Mouse (Mus musculus): ENCODE results near the gene Fbln7.

Gene Fbln7

DNA sequence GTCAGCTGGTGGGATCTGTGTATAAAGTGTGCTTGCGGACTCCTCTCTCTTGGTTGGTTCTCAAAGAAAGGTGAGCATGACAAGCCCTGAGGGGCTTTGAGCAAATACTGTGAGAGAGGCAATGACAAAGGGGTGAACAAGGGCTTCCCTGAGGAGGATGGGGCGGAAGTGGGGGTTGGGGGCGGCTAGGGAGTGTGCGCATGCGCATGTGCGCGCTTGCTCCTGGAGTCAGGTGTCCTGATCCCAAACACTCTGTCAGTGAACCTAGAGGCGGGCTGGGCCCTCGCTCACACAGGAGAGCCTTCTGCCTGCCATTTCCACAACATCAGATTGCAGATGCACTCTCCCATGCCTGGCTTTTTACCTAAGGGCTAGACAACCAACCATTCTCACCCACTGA lies 9.5 kb downstream of the Fbln7 start:
- DNase-seq (ENCODE audit: low spot score in 2 of 2) = no peak

DNA sequence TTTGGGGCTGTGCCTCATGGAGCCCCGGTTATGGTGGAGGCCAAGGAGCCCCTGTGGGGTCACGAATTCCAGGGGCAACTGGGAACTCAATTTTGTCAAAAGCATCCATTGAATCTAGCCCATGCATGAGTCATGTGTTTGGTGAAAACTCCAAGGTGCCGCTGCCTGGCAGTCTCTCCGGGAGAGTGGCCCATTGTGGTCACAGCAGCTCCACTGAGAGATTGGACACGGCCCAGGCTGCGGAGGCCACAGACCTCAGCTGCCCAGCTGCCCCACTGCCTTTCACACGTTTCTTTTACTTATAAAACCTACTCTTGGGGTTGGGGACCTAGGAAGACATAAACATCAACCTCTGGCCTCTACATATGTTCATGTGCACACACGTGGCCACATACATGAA lies 12.7 kb downstream of the Fbln7 start:
- no peak for DNase-seq (ENCODE audit: low spot score in 2 of 2)

DNA sequence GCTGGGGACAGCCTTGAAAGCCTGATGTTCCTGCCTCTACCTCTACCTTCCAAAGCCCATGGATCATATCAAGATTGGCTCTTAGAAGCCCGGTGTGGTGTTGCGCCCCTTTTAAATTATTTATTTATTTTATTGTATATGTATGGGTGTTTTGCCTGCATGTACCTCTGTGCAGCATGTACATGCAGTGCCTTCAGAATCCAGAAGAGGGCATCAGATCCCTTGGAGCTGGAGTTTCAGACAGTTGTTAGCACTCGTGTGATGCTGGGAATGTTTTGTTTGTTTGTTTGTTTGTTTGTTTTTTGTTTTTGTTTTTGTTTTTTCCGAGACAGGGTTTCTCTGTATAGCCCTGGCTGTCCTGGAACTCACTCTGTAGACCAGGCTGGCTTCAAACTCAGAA lies 18.5 kb downstream of the Fbln7 start:
- no peak for DNase-seq (ENCODE audit: low spot score in 2 of 2)

DNA sequence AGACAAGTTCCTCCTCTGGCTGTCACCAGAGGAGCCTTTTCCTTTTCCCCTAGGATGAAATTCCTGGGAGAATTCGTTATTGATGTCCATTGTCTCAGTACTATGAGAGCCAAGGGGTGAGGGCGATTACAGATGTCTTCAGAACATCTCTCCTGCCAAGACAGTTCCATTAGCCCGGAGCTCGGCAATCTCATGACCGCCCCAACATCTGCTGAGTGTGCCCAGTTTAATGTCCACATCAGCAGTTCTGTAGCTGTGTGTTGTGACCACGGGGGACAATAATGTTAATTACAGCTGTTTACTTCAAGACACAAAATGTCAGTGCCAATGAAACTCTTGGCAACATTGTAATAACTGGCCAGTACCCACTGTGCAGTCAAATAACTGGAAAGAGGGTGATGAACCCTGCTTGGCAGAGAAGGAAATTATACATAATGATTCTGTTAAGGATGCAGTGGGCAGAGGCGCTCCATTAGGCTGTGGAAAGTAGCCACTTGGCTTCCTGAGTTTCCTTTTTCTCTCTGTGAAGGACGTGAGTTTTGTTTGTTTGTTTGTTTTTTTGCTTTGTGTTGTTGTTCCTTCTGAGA lies 22.5 kb downstream of the Fbln7 start:
- DNase-seq (ENCODE audit: low spot score in 2 of 2) = no peak

DNA sequence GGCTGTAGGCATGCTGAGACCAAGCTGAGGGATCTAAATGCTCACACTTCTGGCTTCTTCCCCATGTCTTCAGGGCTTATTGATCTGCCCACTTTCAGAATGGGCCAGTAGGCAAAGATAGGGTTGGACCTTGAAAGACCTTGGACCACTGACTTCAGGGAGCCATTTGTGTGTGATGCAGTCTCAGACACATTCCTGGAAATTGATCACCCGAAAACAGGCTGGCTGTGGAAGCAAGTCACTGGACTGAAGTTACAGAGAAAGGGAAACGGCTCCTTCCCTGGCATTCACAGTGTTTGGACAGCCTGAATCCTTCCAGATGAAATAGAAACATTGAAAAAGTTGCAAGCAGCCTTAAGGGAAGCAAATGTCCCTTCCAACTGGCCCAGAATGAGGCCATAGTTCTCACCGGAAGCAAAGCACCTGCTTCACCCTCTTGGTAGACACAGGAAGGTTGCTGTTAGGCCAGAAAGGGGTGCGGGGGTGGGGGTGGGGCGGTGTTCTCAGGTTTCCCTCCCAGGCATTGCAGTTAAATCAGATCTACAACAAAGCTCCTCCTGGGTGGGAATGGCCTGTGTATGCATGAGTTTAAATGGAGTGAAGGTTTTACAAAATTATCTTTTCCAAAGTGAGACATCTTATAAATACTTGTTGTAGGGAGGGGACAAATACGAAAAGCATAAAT lies 25.2 kb downstream of the Fbln7 start:
- DNase-seq (ENCODE audit: low spot score in 2 of 2) = no peak

DNA sequence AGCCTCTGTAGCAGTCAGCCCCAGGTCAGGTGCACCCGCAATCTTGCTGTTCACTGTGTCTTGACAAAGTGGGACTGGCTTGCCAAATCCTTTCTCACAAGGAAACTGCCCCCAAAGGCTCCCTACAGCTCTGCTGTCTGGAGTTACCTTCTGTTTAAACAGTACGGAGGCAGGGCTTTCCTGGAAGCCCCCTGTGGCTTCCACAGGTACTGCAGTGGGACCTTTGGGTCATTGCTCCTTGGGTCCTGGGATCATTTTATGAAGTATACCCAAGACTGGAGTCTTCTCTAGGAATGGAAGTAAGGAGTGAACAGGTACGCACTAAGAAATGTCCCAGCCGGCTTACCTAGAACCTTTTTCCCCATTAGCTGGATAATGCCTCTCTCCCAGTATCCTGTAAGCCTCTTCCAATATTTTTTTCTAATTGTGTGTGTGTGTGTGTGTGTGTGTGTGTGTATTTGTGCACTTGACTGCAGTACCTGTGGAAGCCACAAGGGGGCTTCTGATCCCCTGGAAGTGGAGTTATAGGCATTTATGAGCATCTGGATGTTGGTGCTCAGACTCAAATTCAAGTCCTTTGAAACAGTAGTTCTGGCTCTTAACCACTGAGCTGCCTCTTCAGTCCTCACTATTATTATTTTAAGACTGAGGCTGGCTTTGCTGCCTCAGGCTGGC lies 28.0 kb downstream of the Fbln7 start:
- no peak for DNase-seq (ENCODE audit: low spot score in 2 of 2)

DNA sequence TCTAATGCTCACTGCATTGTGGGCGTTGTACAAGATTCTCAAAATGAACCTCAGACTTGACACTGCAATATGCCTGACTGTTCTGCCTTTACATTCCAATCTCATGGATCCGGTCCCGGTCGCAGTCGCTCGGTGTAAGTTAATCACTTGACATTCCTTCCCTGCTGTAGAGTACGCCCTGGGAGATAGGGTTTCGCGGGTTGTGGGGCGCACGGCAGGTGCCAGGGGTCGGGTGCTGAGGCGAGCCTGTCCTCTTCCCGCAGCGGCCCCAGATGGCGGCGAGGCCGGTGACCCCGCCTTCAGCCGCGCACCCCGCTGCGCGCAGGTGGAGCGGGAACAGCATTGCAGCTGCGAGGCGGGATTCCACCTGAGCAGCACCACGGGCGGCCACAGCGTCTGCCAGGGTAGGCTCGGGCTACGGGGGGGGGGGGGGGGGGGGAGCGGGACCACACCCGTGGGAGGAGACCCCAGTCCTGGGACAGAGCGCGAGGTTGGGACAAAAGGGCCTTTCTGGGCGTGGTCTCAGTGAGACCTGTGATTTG lies 29.5 kb downstream of the Fbln7 start:
- DNase-seq (ENCODE audit: low spot score in 2 of 2) = no peak

DNA sequence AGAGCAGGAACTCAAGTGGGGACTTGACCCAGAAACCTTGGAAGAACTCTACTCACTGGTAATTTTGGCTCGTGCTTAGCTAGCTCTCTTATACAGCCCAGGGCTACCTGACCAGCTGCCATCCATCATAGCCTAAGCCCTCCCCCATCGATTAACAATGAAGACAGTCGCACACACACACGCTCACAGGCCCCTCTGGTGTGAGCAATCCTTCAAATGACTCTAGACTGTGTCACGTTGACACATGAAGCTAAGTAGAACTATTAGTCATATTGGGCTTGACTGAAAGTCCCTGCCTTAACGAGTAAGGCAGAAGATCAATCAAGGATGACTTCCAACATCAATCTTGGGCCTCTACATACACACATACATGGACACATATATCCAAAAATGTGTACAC lies 40.1 kb downstream of the Fbln7 start:
- no peak for DNase-seq (ENCODE audit: low spot score in 2 of 2)

DNA sequence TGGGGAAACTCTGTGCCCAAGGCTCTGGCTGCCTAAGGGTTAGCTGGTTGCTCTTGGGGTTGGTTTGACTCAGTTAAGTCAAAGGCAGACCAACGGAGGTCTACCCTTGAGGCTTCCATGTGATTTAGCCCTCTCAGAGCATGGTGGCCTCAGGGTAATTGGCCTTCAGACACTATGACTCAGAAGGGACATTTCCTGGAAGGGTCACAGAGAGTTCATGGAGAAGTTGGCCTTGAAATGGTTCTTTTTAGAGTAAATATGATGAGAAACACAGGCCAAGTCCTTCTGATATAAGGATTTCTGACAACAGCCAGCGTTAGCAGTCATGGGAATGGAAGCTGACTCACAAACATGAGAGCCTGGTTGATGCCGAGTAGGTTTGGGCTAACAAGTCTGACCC lies 40.9 kb downstream of the Fbln7 start:
- no peak for DNase-seq (ENCODE audit: low spot score in 2 of 2)

DNA sequence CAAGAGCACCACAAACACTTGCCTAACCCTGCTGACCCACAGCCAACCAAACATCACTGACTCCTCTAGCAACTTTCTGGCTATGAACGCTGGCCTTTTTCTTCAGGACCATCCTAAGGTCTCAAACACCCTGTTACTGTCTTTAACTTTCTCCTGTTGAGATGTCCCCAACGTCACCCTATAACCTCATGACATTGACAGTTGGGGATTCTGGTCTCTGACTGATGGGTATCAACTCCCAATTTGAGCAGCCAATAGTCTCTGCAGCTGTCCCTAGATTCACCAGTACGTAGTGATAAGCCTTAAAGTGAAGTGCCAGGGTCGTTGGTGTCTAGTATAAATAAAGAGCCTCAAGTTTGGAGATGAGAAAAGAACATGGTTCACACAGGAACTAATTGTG lies 52.2 kb downstream of the Fbln7 start:
- no peak for DNase-seq (ENCODE audit: low spot score in 2 of 2)

DNA sequence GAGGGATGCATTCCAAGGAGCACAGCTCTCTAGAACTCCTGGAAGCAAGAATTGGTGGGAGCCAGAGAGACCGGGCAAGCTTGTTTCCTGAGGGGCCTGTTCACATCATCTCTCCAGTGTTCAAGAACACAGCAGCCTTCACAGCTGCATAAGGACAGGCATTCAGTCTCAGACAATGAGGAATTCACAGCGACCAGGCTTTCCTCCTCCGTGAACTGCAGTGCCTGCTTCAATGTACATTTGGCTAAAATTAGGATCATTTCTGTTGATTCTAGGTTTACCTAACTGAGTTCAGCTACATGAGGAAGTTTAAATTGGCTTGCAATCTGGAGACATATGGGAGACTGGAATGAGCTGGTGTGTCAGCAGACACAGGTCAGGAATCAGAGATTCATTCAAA lies 53.7 kb downstream of the Fbln7 start:
- peak; percentile 5 to 14 for DNase-seq (ENCODE audit: low spot score in 2 of 2)

DNA sequence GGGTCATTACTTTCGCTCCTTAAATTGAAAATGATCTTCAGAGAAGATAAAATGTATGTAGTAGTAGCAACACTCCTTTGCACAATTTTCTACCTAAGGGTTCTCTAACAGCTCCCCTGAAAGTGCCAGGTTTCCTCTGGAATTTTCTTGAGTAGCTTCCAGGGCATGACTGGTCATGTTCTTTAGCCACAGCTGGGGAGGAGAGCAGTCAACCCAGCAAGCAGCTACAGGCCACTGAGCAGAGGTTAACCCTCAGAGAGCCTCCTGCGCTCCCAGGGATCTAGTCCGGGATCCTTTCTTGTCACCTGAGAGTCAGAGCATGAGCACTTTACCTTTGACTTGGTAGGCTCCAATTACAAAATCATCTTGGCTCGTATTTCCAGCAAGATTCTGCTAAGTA lies 62.0 kb downstream of the Fbln7 start:
- no peak for DNase-seq (ENCODE audit: low spot score in 2 of 2)

DNA sequence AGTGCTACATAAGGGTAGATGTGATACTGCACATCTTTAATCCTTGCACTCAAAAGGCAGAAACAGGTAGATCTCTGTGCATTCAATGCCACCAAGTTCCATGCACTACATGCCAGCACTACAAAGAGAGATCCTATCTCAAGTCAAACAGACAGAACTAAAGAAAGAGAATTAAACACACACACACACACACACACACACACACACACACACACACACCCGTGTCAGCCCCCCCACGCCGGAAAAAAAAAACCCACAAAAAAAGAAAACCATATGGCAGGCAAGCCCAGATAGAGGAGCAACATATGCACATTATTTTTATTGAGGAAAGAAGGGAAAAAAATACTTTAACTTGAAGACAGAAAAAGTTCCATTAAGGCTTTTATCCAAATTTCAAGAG lies 65.7 kb downstream of the Fbln7 start:
- peak in 1 of 2 experiments; percentile 42 for DNase-seq (ENCODE audit: low spot score in 2 of 2)

DNA sequence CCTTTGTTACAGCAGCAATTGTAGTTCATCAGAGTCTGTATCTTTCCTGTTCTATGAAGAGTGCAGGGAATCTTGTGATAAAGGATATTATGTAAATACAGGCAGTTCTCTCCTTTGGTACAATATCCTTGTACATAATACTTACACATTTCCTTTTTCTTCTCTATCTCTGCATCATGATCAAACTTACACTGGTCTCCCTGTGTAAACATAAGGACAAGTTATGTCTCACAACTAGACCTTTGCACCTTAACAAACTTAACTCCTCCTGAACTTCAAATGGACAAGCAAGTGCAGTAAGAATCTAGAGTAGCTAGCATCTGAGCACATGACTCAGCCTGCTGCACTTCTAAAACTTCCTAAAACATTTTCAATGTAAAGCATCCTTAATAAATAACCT lies 67.9 kb downstream of the Fbln7 start:
- no peak for DNase-seq (ENCODE audit: low spot score in 2 of 2)

DNA sequence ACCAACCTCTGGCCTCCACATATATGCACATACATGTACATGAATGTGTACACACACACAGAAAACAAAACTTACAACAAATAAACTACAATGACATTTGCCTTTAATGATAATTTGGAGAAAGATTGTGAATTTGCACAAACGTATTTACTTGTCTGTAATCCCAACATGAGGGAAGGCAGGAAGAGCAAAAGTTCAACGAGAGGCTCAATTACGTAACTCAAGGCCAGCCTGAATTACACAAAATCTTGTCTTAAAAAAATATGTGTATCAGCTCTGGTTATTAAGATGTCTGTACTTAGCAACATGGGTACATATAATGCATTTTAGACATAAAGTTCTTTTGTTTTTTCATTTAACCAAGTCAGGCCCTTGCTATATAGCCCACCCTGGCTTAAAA lies 73.5 kb downstream of the Fbln7 start:
- DNase-seq (ENCODE audit: low spot score in 2 of 2) = no peak

DNA sequence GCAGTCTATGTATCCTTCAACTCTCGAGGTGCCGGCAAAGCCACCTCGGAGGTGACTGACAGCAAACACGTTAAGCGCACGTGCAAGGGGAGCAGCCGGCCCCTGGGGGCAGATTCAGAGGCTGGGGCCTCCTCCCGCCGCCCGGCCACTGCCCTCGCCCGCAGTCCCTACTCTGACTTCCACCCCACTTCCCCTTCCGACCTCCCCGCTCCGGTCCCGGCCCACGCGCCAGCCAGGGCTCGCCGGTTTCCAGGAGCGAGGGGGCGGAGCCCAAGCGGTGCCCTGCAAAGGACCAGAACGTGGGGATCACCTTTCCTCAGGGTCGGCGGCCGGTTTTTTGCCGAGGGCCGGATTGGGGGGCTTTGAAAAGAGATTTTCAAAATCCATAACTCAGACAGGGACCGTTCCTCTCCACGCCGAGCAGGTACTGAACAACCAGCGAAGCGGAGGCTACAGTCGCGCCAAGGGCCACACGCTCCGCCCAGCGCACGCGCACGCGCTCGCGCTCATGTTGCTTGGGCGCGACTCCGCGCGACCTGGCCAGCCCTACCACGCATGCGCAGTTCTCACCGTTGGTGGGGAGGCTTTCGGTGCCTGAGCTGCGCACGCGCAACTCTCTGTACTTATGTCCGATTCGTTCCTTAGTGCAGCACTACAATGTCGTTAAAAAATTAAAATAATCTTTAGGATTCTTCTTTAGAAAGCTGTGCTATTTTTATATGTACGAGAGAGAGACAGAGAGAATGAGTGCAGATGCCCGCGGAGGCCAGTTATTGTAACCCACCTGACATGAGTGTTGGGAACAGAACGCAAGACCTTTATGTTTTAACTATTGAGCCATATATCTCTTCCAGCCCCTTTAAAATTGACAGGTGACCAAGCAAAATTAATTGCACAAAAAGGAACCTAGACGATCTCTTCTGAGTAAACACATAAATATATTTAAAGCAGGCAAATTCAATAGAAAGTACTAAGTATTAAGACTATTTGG lies 81.1 kb downstream of the Fbln7 start, which contains the start of gene Zc3h8:
Zc3h8 (minus strand) TSS at position 540 of the 991 bp plus-strand sequence.
- DNase-seq (ENCODE audit: low spot score in 2 of 2) = peak; percentile 96 to 98

Measured in right cerebral cortex, adult 2 months (tissue).